Mouse (Mus musculus): ENCODE data around the gene Shank2. TPM values are rescaled to one million over a fixed set of nuclear protein-coding genes. Genes with fewer than 3 reads are reported as not detected.

The Shank2 gene
- total and polyA plus RNA-seq, 3 experiments = not detected

GRCm38 (mm10) chr7:144187869-144188430 is 186.2 kb downstream of the Shank2 start:
- Histone ChIP-seq H3K27ac (ENCODE audit: control insufficient read depth, low read depth, low read length) (no peak overlapping the region), H3K4me3 (ENCODE audit: control insufficient read depth in 1 of 2, insufficient read depth in 1 of 2, low read depth in 2 of 2, low read length in 2 of 2) (no peak overlapping the region), H3K9ac (ENCODE audit: control insufficient read depth, low read depth, low read length, poor library complexity, severe bottlenecking) (no peak overlapping the region), H3K27me3 (ENCODE audit: control insufficient read depth in 1 of 2, insufficient read depth in 2 of 2, low read length in 2 of 2) (no peaks in the 10 kb centered on the region), H3K9me3 (replicated peaks; ENCODE audit: insufficient read depth, low read length) (no peaks in the 10 kb centered on the region), H3K79me2 (ENCODE audit: control insufficient read depth, insufficient read depth, low read length, poor library complexity) (no peaks in the 10 kb centered on the region), H3K36me3 (ENCODE audit: control insufficient read depth in 1 of 2, insufficient read depth in 2 of 2, low read length in 2 of 2) (no peaks in the 10 kb centered on the region), H3K4me1 (ENCODE audit: control insufficient read depth in 1 of 2, insufficient read depth in 2 of 2, low read length in 2 of 2) (no peaks in the 10 kb centered on the region)
- DNase-seq (ENCODE audit: low read depth, low spot score) = no peak
- TF ChIP-seq SIN3A (IDR thresholded peaks at IDR 0.05; ENCODE audit: low read length) (no peak), GATA1 (IDR thresholded peaks at IDR 0.05; ENCODE audit: low read depth, low read length) (no peak), NELFE (IDR thresholded peaks at IDR 0.05; ENCODE audit: low read depth, low read length) (no peak), TAL1 (IDR thresholded peaks at IDR 0.05; ENCODE audit: low read length) (no peak), ZNF384 (IDR thresholded peaks at IDR 0.05; ENCODE audit: low read depth, low read length) (no peak), NRF1 (IDR thresholded peaks at IDR 0.05; ENCODE audit: insufficient read depth, low read depth, low read length, poor library complexity, severe bottlenecking) (no peak), ZKSCAN1 (IDR thresholded peaks at IDR 0.05; ENCODE audit: low read depth, low read length) (no peak)

GRCm38 (mm10) chr7:144189446-144189845 is 187.7 kb downstream of the Shank2 start:
- Histone ChIP-seq H3K9me3 (replicated peaks; ENCODE audit: insufficient read depth, low read length) (no peaks in the 10 kb centered on the region), H3K4me1 (ENCODE audit: control insufficient read depth in 1 of 2, insufficient read depth in 2 of 2, low read length in 2 of 2) (no peaks in the 10 kb centered on the region), H3K36me3 (ENCODE audit: control insufficient read depth in 1 of 2, insufficient read depth in 2 of 2, low read length in 2 of 2) (no peaks in the 10 kb centered on the region), H3K79me2 (ENCODE audit: control insufficient read depth, insufficient read depth, low read length, poor library complexity) (no peaks in the 10 kb centered on the region), H3K27ac (ENCODE audit: control insufficient read depth, low read depth, low read length) (no peak overlapping the region), H3K27me3 (ENCODE audit: control insufficient read depth in 1 of 2, insufficient read depth in 2 of 2, low read length in 2 of 2) (no peaks in the 10 kb centered on the region), H3K4me3 (ENCODE audit: control insufficient read depth in 1 of 2, insufficient read depth in 1 of 2, low read depth in 2 of 2, low read length in 2 of 2) (no peak overlapping the region), H3K9ac (ENCODE audit: control insufficient read depth, low read depth, low read length, poor library complexity, severe bottlenecking) (no peak overlapping the region)
- TF ChIP-seq UBTF (IDR thresholded peaks at IDR 0.05; ENCODE audit: borderline replicate concordance, insufficient read depth, low read depth, low read length) = no peak
- no peak for TF ChIP-seq TCF12 (IDR thresholded peaks at IDR 0.05; ENCODE audit: low read depth, low read length)
- TF ChIP-seq TAL1 (IDR thresholded peaks at IDR 0.05; ENCODE audit: low read length) = no peak
- no peak for TF ChIP-seq MAFK (IDR thresholded peaks at IDR 0.05; ENCODE audit: borderline replicate concordance, low read depth, low read length)
- no peak for TF ChIP-seq CHD1 (IDR thresholded peaks at IDR 0.05; ENCODE audit: low read depth, low read length)
- TF ChIP-seq MYC (IDR thresholded peaks at IDR 0.05; ENCODE audit: low read depth, low read length) = no peak
- TF ChIP-seq ZMIZ1 (IDR thresholded peaks at IDR 0.05; ENCODE audit: low read depth, low read length) = no peak
- no peak for TF ChIP-seq ETS1 (IDR thresholded peaks at IDR 0.05; ENCODE audit: low read depth, low read length)
- TF ChIP-seq ZKSCAN1 (IDR thresholded peaks at IDR 0.05; ENCODE audit: low read depth, low read length) = no peak
- no peak for TF ChIP-seq ZNF384 (IDR thresholded peaks at IDR 0.05; ENCODE audit: low read depth, low read length)
- TF ChIP-seq CTCF (IDR thresholded peaks at IDR 0.05 in 2 of 3, conservative IDR thresholded peaks at IDR 0.05 in 1 of 3; ENCODE audit: control insufficient read depth in 1 of 3, insufficient read depth in 1 of 3, low read depth in 2 of 3, low read length in 3 of 3, poor library complexity in 1 of 3, severe bottlenecking in 1 of 3) = no peak
- no peak for TF ChIP-seq GABPA (IDR thresholded peaks at IDR 0.05; ENCODE audit: low read depth, low read length)
- no peak for TF ChIP-seq NELFE (IDR thresholded peaks at IDR 0.05; ENCODE audit: low read depth, low read length)
- TF ChIP-seq MXI1 (IDR thresholded peaks at IDR 0.05; ENCODE audit: low read depth, low read length) = no peak
- TF ChIP-seq POLR2AphosphoS5 (IDR thresholded peaks at IDR 0.05; ENCODE audit: borderline replicate concordance, low read depth, low read length) = no peak
- no peak for TF ChIP-seq CHD2 (IDR thresholded peaks at IDR 0.05; ENCODE audit: low read length)
- no peak for TF ChIP-seq ZC3H11A (IDR thresholded peaks at IDR 0.05; ENCODE audit: low read depth, low read length)
- DNase-seq (ENCODE audit: low read depth, low spot score) = no peak
